Mouse (Mus musculus) embryo, embryonic 11 days (tissue): ENCODE data around the gene Ssmem1.

Experiments
- DNase-seq: peaks from one replicate; pipeline ENCODE4 v3.0.0-alpha.2; 2015

The Ssmem1 gene

GRCm38 (mm10) chr6:30554621-30555170 is 45.0 kb downstream of the Ssmem1 start:
- DNase-seq = no peak

GRCm38 (mm10) chr6:30556080-30556479 is 46.4 kb downstream of the Ssmem1 start:
- DNase-seq = no peak

- DNase-seq = no peak
These were observed 50.1 kb downstream of the Ssmem1 start for GRCm38 (mm10) chr6:30559726-30560125.

GRCm38 (mm10) chr6:30562132-30562531 is 52.5 kb downstream of the Ssmem1 start:
- DNase-seq = no peak

- no peak for DNase-seq
These were observed 53.9 kb downstream of the Ssmem1 start for GRCm38 (mm10) chr6:30563575-30563974.

GRCm38 (mm10) chr6:30564051-30564450 is 54.4 kb downstream of the Ssmem1 start:
- DNase-seq = no peak

- no peak for DNase-seq
These were observed 58.4 kb downstream of the Ssmem1 start, which contains the start of gene Cpa4 for GRCm38 (mm10) chr6:30568069-30568468. TSS of gene Cpa4 (plus strand) at chr6:30568369.

GRCm38 (mm10) chr6:30569331-30569730 is 59.7 kb downstream of the Ssmem1 start:
- DNase-seq = no peak
